Mouse (Mus musculus) neural tube, embryonic 11.5 days (tissue): ENCODE data around the gene Bad. TPM values are rescaled to one million over a fixed set of nuclear protein-coding genes. Genes with fewer than 3 reads are reported as not detected.
A peak's percentile ranks its signal among the peaks of the same experiment; 100 is the strongest.
"Not testable (repeated sequence)": the region's sequence is repeated elsewhere in the genome, so short reads cannot be mapped to it uniquely, and the experiment has no call there.

Experiments
- ATAC-seq: fragments of 200-750 bp; cut with Nextera tagmentation; 2 replicates; pipeline ENCODE4 v1.8.0; 2017; ENCODE audit warnings: moderate number of reproducible peaks, mild to moderate bottlenecking, moderate TSS enrichment, moderate library complexity; ENCODE audit not compliant: insufficient read depth, low FRiP score, low TSS enrichment
- DNase-seq: peaks from one replicate; pipeline ENCODE4 v3.0.0-alpha.2; 2015; ENCODE audit warnings: low spot score
- H3K27ac ChIP-seq: fragments of 300-500 bp; sonication (generic); 2 replicates; pipeline ENCODE4 v1.5.1; 2014; ENCODE audit warnings: low read depth, mild to moderate bottlenecking, low read length
- H3K27me3 ChIP-seq: fragments of 300-500 bp; sonication (generic); 2 replicates; pipeline ENCODE4 v1.6.1; 2014; ENCODE audit warnings: mild to moderate bottlenecking, low read length, mixed read lengths; ENCODE audit not compliant: control insufficient read depth, insufficient read depth
- H3K36me3 ChIP-seq: fragments of 300-500 bp; sonication (generic); 2 replicates; pipeline ENCODE4 v1.6.1; 2014; ENCODE audit warnings: mild to moderate bottlenecking, low read length, moderate library complexity, mixed read lengths; ENCODE audit not compliant: control insufficient read depth, insufficient read depth
- H3K4me1 ChIP-seq: fragments of 300-500 bp; sonication (generic); 2 replicates; pipeline ENCODE4 v1.6.1; 2014; ENCODE audit warnings: low read length, mixed read lengths; ENCODE audit not compliant: control insufficient read depth, insufficient read depth
- H3K4me2 ChIP-seq: fragments of 300-500 bp; sonication (generic); 2 replicates; pipeline ENCODE4 v1.6.1; 2014; ENCODE audit warnings: low read depth, mild to moderate bottlenecking, moderate library complexity
- H3K4me3 ChIP-seq: fragments of 300-500 bp; sonication (generic); 2 replicates; pipeline ENCODE4 v1.5.1; 2014; ENCODE audit warnings: low read depth, low read length
- H3K9ac ChIP-seq: fragments of 300-500 bp; sonication (generic); 2 replicates; pipeline ENCODE4 v1.6.1; 2014; ENCODE audit warnings: mild to moderate bottlenecking, low read length
- H3K9me3 ChIP-seq: fragments of 300-500 bp; sonication (generic); 2 replicates; pipeline ENCODE4 v1.6.1; 2016; ENCODE audit warnings: low read length; ENCODE audit not compliant: control insufficient read depth
- whole genome bisulfite sequencing: fragments of 180-500 bp; shearing (Covaris S2); extraction: QIAGEN DNeasy Blood & Tissue Kit; methylation state at CpG from one replicate; pipeline ENCODE4 v1.1.7; 2014; 5-methylcytosine and 5-hydroxymethylcytosine counted together
- polyA plus RNA-seq: library from polyadenylated mRNA; unstranded; fragments of >200 nt; fragmentation: Nextera tagmentation; extraction: Ambion mirVana; gene quantifications from 2 replicates; pipeline ENCODE4 v1.2.1, GENCODE M21; 2014

Gene Bad
- polyA plus RNA-seq, 1 experiment from 2014 or later: 58.5 TPM

GRCm38 (mm10) chr19:6987904-6988285, 46.2 kb downstream of the Bad start:
- no peak for ATAC-seq
- Histone ChIP-seq H3K36me3 (peaks cover 3% of the 10 kb centered on the region; the same call in 1 of the 2 replicates), H3K4me1 (peaks cover 11% of the 10 kb centered on the region), H3K27ac (no peak overlapping the region), H3K4me2 (peak overlapping the region; percentile 95), H3K9me3 (no peaks in the 10 kb centered on the region), H3K4me3 (peak overlapping the region; percentile 91), H3K9ac (peak overlapping the region; percentile 86), H3K27me3 (no peaks in the 10 kb centered on the region)
- under 1% methylated on average over 8 of the region's 8 CpGs for WGBS
- DNase-seq: no peak

GRCm38 (mm10) chr19:6989251-6989650, 47.6 kb downstream of the Bad start:
- Histone ChIP-seq H3K4me1 (peaks cover 13% of the 10 kb centered on the region), H3K9me3 (no peaks in the 10 kb centered on the region), H3K36me3 (peaks cover 3% of the 10 kb centered on the region; the same call in 1 of the 2 replicates), H3K4me2 (no peak overlapping the region), H3K4me3 (no peak overlapping the region), H3K27ac (no peak overlapping the region), H3K9ac (no peak overlapping the region), H3K27me3 (no peaks in the 10 kb centered on the region)
- ATAC-seq (no peak), DNase-seq (no peak)
- 84% methylated on average over 8 of the region's 8 CpGs for WGBS

- no peak overlapping the region for H3K4me3 ChIP-seq
- no peaks in the 10 kb centered on the region for H3K27me3 ChIP-seq
- no peaks in the 10 kb centered on the region for H3K36me3 ChIP-seq
- no peak overlapping the region for H3K9ac ChIP-seq
- peaks cover 20% of the 10 kb centered on the region for H3K4me1 ChIP-seq
- H3K4me2 ChIP-seq: no peak overlapping the region
- DNase-seq (no peak), ATAC-seq (no peak)
- no peaks in the 10 kb centered on the region for H3K9me3 ChIP-seq
- 81% methylated on average over 6 of the region's 6 CpGs for WGBS
- no peak overlapping the region for H3K27ac ChIP-seq
Measured at GRCm38 (mm10) chr19:6990712-6991111, 49.1 kb downstream of the Bad start.

GRCm38 (mm10) chr19:6991166-6991565, 49.5 kb downstream of the Bad start:
- H3K4me1 ChIP-seq: peaks cover 18% of the 10 kb centered on the region
- not testable (repeated sequence) for H3K27me3 ChIP-seq, ATAC-seq, H3K9ac ChIP-seq, H3K27ac ChIP-seq, H3K4me3 ChIP-seq, DNase-seq, H3K9me3 ChIP-seq, H3K4me2 ChIP-seq, H3K36me3 ChIP-seq
- 92% methylated on average over 6 of the region's 6 CpGs for WGBS

GRCm38 (mm10) chr19:6992011-6992858, 50.6 kb downstream of the Bad start, which contains the start of gene Dnajc4:
Gene Dnajc4, minus strand, starts transcription at chr19:6992572.
- DNase-seq (peak; percentile 97), ATAC-seq (peak; percentile 94)
- 3% methylated on average over 37 of the region's 37 CpGs for WGBS
- Histone ChIP-seq H3K36me3 (no peaks in the 10 kb centered on the region), H3K27ac (peak within 1 kb of the TSS; percentile 42; the same call in 1 of the 2 replicates), H3K4me3 (peak within 1 kb of the TSS; percentile 46), H3K27me3 (no peaks in the 10 kb centered on the region), H3K4me1 (peaks cover 22% of the 10 kb centered on the region), H3K9ac (peak within 1 kb of the TSS; percentile 57), H3K9me3 (no peaks in the 10 kb centered on the region), H3K4me2 (peak within 1 kb of the TSS; percentile 71)

GRCm38 (mm10) chr19:6993011-6993770, 51.5 kb downstream of the Bad start:
- Histone ChIP-seq H3K27ac (peak overlapping the region; percentile 42; the same call in 1 of the 2 replicates), H3K36me3 (no peaks in the 10 kb centered on the region), H3K4me1 (peaks cover 22% of the 10 kb centered on the region), H3K9me3 (no peaks in the 10 kb centered on the region), H3K4me3 (peak overlapping the region; percentile 46), H3K27me3 (no peaks in the 10 kb centered on the region), H3K4me2 (peak overlapping the region; percentile 71), H3K9ac (peak overlapping the region; percentile 53)
- DNase-seq (no peak), ATAC-seq (no peak; the same call in 1 of the 2 replicates)
- WGBS: 58% methylated on average over 14 of the region's 14 CpGs

- H3K9me3 ChIP-seq: no peaks in the 10 kb centered on the region
- H3K27me3 ChIP-seq: no peaks in the 10 kb centered on the region
- ATAC-seq (no peak), DNase-seq (no peak)
- no peak overlapping the region for H3K9ac ChIP-seq
- no peak overlapping the region for H3K4me3 ChIP-seq
- 89% methylated on average over 8 of the region's 8 CpGs for WGBS
- peaks cover 22% of the 10 kb centered on the region for H3K4me1 ChIP-seq
- no peak overlapping the region for H3K27ac ChIP-seq
- no peak overlapping the region for H3K4me2 ChIP-seq
- no peaks in the 10 kb centered on the region; the same call in 1 of the 2 replicates for H3K36me3 ChIP-seq
Measured at GRCm38 (mm10) chr19:6994002-6994401, 52.3 kb downstream of the Bad start.

- Histone ChIP-seq H3K9ac (no peak overlapping the region), H3K27ac (no peak overlapping the region), H3K4me3 (no peak overlapping the region), H3K9me3 (no peaks in the 10 kb centered on the region), H3K27me3 (no peaks in the 10 kb centered on the region), H3K36me3 (peaks cover 4% of the 10 kb centered on the region; the same call in 1 of the 2 replicates), H3K4me2 (no peak overlapping the region), H3K4me1 (peaks cover 22% of the 10 kb centered on the region)
- DNase-seq (no peak), ATAC-seq (no peak)
- 85% methylated on average over 8 of the region's 8 CpGs for WGBS
Measured at GRCm38 (mm10) chr19:6994489-6994888, 52.8 kb downstream of the Bad start.
